Mouse (Mus musculus): ENCODE measurements around the gene Snca.
"Not testable (repeated sequence)": the region's sequence is repeated elsewhere in the genome, so short reads cannot be mapped to it uniquely, and the experiment has no call there.

The Snca gene

DNA sequence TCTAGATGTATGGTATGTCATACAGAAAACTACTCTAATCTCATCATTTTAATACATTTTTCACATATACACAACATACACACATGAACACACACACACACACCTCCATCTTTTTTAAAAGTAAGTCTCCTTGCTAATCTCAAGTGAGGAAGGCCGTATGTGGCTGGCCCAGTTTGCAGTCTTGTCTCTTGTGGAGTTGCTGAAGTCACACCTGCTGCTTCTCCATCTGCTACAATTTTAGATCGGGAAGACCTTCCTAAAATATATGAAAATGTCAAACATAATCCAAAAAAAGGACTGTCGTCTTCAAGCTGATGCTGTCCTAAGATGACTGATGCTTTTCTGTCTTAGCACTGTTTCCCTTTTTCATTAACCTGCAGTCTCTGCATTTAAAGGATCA, 112.1 kb downstream of the Snca start:
- in situ Hi-C loops (cut with MboI, MseI), result no loop called here

DNA sequence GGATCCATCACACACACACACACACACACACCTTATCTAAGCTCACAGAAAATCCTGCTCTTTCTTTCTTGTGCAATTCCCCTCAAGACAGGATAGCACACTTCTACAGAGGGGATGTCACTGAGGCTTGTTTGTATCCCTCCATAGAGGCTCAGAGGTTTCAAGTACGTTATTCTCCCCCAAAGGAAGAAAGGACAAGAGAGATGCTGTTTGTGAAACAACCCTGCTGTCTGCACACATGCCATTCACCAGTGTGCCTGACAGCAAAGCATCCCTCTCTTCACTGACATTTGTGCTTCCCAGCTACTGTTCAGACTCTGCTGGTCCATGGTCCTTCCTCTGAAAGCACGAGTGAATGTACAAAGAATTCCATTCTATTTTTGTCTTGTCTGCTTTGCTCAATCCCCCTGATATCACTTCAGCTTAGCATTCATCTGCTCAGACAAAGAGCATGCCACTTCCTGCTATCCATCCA, 119.6 kb downstream of the Snca start:
- in situ Hi-C loops (cut with MboI, MseI), result no loop called here

DNA sequence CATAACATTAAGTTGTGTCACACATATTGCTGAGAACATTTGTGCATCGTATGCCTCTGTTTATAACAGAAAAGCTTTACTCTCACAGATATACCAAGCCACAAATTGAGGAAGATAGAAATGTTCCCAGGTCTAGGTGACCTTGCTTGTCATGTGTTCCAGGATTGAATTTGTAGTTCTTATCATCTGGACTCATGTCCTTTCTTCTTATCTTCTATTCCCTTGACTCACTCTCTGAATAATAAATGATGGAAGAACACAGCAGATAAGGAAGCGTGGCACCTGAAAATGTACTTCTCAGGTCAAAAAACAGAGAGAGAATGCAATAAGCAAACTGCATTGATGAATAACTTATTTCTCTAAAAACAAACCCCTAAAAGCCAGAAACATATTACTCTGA, 131.6 kb downstream of the Snca start:
- in situ Hi-C loops (cut with MboI, MseI), result no loop called here

DNA sequence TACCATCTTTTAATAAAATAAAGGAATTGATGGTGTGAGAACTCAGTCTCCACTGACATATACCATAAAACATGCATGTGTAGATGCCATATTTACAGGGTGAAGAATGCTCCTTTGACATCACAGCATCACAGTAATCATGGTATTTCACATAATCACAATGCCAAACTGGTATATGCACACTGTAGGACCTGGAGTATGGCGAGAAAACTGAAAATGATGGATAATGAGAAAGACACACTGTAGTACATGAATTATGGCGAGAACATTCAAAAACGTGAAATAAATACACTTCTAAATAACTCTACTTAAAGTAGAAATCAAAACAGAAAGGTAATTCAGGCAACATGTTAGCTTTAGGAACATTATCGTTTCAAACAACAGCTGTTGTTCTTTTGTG, 142.6 kb downstream of the Snca start:
- in situ Hi-C loops (cut with MboI, MseI), result not testable (repeated sequence)

DNA sequence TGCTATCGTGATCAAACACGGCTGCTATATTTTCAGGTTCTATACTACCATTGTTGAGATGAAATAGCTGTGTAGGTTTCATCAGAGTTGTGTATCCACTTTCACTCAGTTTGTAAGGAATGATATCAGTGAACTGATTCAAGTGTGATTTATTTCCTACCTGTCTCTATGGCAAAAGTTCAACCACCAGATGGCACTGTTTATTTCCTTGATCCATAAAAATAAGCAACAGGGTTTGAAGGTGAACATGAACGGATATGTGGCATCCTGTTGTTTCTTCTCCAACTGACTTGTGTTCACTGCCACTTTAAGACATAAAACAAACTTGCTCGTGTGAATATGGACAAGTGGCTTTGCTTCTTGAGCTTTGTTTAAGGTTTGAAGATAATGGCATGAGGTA, 147.4 kb downstream of the Snca start:
- in situ Hi-C loops (cut with MboI, MseI), result no loop called here
